Mouse (Mus musculus): ENCODE data around the gene Cbfb.
"Not testable (repeated sequence)": the region's sequence is repeated elsewhere in the genome, so short reads cannot be mapped to it uniquely, and the experiment has no call there.

Gene Cbfb

DNA sequence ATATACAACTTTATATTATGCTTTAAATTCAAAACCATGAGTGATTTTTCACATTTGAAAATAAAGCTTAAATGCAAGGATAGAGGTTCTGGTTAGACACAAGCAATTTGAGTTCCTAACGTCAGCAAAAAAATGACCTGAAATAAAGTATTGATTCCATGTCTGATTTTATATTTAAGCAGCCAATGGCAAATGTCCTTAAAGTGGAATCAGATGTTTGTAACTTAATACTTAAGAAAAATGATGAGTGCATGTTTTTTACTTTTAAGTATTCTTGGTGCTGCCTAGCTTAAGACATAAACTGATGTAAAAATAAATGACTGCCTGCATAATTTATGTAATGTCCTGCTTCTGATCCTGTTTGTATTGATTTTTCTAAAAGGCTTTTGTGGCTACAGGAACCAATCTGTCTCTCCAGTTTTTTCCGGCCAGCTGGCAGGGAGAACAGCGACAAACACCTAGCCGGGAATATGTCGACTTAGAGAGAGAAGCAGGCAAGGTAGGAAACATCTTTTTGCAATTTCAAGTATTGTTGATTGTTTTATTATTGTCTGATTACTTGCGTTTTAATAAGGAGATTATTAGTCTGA lies 7.8 kb downstream of the Cbfb start:
- DNase-seq (ENCODE audit: low read depth in 2 of 2, low spot score in 2 of 2): no peak

- no peak for DNase-seq (ENCODE audit: low read depth in 2 of 2, low spot score in 2 of 2)
These were observed 11.7 kb downstream of the Cbfb start for GRCm38 (mm10) chr8:105182201-105182600.

DNA sequence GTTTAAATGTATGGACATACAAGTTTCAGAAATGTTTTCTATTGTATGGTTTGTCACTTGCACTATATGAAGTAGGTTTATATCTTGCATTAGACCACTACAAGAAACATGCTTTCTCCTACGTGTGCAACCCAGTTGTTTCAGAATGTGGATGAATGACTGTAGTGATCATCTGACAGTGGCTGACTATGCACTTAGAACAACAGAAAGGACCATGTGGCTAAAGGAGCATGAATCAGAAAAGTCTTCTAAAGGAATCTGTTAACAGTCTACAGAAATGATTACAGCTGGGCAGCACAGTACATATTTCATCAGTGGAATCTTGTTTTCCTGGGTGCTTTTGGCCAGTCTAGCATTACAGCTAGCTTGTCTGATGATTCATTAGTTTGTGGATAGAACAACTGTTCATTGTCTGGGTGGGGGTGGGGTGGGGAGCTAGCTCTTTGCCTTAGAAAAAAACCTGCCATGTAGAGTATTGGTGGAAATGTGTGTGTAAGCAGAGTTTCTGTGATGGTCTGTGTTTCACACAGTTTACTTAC lies 16.1 kb downstream of the Cbfb start:
- DNase-seq (ENCODE audit: low read depth in 2 of 2, low spot score in 2 of 2): no peak

DNA sequence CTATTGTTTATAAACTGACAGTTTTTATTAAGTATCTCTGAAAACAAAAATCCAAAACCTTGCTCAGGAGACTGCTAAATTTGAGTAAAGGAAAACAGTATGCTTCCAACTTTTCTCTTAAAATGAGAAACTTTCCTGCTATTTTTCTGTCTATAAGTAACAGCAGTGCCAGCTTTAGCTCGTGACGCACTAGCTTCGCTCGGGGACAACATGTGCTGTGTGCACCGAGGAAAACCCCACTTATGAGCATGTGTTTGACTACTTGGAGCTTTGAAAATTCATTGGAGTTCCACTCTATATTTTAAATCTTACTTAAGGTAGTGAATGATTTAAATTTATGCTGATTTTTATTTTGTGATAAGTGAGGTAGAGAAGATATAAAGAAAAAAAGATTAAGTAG lies 21.7 kb downstream of the Cbfb start:
- no peak for DNase-seq (ENCODE audit: low read depth in 2 of 2, low spot score in 2 of 2)

DNA sequence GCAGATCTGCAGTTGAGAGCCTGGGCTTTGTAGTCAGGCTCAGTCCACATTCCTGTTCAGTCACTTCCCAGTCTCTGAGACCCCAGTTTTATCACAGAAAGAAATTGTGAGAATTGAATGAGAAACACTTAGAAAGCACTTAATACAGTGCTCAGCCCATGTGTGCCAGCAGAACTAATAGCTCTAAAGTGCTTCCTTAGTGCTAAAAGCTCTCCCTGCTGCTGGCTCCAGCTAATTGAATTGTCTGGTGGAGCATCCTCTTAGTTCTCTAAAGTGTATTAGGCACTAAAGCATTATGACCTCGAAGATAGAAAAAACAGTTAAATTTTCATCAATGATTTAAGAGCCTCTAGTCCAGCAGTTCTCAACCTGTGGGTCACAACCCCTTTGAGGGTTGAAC lies 35.3 kb downstream of the Cbfb start:
- no peak for DNase-seq (ENCODE audit: low read depth in 2 of 2, low spot score in 2 of 2)

DNA sequence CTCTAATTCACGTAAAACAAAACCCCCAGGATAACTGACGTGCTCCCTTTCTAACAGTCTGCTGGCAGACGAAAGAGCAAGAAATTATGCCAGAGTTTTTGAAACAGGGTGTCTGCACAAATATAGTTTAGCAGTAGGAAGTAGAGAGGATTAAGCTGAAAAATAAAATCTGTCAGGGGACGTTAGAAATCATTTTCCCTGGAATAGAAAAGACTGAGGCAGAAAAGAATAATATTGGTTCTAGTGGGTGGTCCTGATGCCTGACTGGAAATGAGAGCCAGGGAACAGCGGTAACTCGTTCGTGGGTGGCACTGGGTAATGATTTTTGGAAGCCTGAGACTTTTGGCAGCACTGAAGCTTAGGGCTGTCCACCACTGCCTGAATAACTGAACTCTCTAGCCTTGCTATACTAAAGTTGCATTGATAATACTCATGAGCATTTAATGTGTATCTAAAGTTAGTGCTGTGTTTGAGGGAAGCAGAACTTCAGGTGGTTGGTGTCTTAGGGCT lies 36.3 kb downstream of the Cbfb start:
- no peak for DNase-seq (ENCODE audit: low read depth in 2 of 2, low spot score in 2 of 2)

- no peak for DNase-seq (ENCODE audit: low read depth in 2 of 2, low spot score in 2 of 2)
These were observed 37.3 kb downstream of the Cbfb start for GRCm38 (mm10) chr8:105207675-105208273.

- DNase-seq (ENCODE audit: low read depth in 2 of 2, low spot score in 2 of 2): no peak
These were observed 39.0 kb downstream of the Cbfb start for GRCm38 (mm10) chr8:105209153-105210110.

GRCm38 (mm10) chr8:105214104-105214503 lies 43.6 kb downstream of the Cbfb start:
- DNase-seq (ENCODE audit: low read depth in 2 of 2, low spot score in 2 of 2): no peak

DNA sequence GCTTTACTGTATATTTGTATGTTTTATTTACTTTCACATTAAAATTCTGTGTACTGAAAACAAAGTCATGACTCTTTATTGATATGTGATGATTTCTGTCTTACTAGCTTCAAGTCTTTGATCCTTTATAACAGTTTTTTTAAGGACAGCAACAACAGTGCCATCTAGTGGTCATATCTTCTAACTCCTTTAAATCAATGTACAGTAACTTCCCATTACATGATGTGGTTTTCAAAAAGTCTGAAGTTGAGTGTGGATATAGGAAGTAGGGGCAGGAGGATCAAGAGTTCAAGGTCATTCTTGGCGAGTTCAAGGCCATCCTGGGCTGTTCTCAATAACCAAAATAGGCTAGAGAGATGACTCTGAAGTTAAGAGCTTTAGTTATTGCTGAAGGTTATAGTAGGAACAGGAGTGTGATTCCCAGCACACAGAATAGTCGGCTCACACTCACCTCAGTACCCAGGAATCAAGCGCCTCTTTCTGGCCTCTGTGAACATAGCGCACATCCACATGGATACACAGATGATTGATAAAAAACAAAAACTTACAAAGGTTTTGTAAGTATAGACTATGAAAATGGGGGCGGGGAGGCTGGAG lies 47.5 kb downstream of the Cbfb start:
- peak; percentile 6 to 56 for DNase-seq (ENCODE audit: low read depth in 2 of 2, low spot score in 2 of 2)

GRCm38 (mm10) chr8:105223850-105224249 lies 53.4 kb downstream of the Cbfb start:
- no peak for DNase-seq (ENCODE audit: low read depth in 2 of 2, low spot score in 2 of 2)

GRCm38 (mm10) chr8:105224413-105225271 lies 54.2 kb downstream of the Cbfb start, which contains the start of gene D230025D16Rik:
TSS of gene D230025D16Rik (plus strand) at chr8:105225145.
- peak; percentile 92 to 97 for DNase-seq (ENCODE audit: low read depth in 2 of 2, low spot score in 2 of 2)

GRCm38 (mm10) chr8:105225272-105225593 lies 54.8 kb downstream of the Cbfb start:
- no peak for DNase-seq (ENCODE audit: low read depth in 2 of 2, low spot score in 2 of 2)

- no peak for DNase-seq (ENCODE audit: low read depth in 2 of 2, low spot score in 2 of 2)
These were observed 55.4 kb downstream of the Cbfb start for GRCm38 (mm10) chr8:105225917-105226316.

DNA sequence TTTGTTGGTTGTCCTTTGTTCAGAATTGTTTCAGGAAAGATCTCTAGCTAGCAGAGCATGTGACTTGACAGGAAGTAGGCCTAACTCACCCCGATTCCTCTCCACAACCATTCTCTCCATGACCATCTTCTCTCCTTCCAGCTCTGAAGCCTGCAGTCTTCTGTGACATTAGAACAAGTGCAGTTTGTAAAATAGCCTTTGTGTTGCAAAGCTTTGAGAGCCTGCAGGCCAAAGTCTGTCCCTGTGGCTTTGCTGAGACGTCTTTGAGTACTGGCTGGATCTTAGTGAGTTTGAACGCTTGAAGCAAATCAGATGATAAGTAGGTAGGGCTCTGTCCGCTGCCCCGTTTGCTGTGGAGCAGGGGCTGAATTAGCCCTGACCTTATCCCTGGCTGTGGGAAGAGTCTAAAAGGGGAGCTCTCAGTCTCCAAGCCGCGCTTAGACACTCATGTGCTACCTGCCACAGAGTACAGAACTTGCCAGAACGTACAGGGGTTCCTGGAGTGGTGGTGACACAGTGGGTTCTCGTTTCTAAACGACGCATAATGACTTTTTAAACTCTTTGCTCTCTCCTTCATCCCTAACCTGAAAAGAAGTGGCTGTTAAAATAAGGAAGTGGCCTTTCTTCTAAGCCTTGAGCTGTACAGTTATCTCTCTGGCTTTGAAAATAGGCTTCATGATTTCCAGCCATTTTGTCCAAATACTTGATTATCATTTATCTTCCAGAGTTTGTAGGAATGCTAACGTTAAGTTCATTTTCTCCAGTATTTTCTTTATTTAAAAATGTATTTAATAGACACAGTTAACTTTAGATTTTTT lies 61.2 kb downstream of the Cbfb start:
- DNase-seq (ENCODE audit: low read depth in 2 of 2, low spot score in 2 of 2): no peak

- not testable (repeated sequence) for DNase-seq (ENCODE audit: low read depth in 2 of 2, low spot score in 2 of 2)
These were observed 61.8 kb downstream of the Cbfb start for GRCm38 (mm10) chr8:105232321-105232693.

DNA sequence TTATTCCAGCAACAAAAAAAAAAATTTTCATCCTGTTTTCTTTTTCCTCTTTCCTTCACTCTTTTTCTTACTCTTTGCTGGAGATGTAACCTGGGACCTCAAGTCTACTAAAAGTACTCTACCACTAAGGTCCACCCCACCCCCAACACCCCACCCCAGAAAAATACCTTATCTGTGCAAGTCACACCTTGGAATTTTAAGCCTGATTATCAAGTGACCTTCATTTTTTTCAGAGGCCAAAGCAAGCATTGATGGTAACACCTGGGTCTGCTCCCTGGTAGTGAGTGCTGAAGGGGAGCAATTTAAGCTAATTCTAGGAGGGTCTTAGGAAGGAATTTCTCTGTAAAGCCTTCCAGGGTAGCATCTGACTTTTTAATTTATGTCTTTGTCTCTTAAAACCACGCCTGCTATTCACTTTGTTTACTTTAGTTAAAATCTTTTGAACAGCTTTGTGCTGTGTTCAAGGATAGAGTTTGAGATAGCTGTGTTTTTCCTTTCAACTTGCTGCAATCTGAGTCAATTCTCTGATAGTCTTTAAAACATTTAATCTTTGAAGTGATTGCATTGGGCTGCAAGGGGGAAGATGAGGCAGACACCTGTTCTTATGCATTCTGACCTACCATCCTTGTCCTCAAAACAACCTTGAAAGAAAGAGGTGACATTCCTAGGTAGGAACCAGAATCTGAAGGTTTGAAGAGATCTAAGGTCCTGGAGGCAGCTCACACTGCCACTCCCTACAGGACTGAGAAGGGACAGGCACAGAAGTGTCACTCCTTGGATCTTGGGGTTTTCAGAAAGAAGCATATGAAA lies 62.9 kb downstream of the Cbfb start:
- no peak for DNase-seq (ENCODE audit: low read depth in 2 of 2, low spot score in 2 of 2)

DNA sequence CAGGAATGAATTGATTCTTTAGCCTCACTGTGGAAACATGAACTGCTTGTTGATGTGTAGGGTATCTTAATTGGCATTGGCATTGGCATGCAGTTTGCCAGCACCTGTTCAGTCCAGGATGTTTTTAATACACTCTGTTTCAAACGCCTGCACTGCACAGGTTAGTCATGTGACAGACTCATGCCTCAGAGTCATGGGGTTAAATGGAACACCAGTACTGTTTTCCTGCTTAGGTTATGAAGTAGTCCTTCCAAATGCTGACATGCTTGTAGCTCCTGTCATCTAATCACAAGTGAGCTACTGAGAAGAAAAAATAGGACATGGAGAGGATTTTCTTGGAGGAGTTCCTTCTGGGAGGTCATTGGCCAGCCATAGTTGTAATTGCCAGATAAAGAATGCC lies 64.7 kb downstream of the Cbfb start:
- DNase-seq (ENCODE audit: low read depth in 2 of 2, low spot score in 2 of 2): no peak

Data from CD8-positive naive resting alpha-beta T cell, adult 2 months (primary cell).